Mouse (Mus musculus) frontal cortex, postnatal 25 days (tissue): ENCODE measurements around the gene Xlr4c.
"Not testable (repeated sequence)": the region's sequence is repeated elsewhere in the genome, so short reads cannot be mapped to it uniquely, and the experiment has no call there.

Experiments
- DNase-seq, 2 experiments: peaks; one replicate each; pipeline ENCODE4 v3.0.0; 2022; ENCODE audit warnings: low spot score in 2 of 2

Xlr4c gene

DNA sequence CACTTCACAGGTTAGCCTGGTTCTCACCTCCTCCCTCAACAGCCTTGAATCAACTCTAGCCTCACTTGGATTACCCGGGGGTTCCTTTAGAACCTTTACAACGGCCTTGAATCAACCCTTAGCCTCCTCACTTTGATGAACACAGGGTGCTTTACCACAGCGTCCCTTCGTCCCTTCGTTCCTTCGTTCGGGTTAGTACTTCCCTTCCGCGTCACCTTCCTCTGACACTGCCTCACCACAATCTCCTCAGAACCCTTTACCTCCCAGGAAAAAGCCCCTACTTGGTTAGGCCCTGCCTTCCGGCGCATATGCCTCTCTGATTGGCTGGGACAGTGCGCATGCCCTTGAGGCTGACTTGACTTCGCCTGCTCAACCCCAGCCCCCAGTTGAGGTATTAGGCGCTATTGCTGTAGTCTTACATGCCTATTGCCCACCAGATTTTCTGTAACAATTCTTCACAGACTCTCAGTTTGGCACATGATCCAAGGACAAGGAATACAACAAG lies at the start of gene Xlr4c:
Gene Xlr4c, minus strand, starts transcription at position 310 of the 505 bp plus-strand sequence.
- DNase-seq, result not testable (repeated sequence)

DNA sequence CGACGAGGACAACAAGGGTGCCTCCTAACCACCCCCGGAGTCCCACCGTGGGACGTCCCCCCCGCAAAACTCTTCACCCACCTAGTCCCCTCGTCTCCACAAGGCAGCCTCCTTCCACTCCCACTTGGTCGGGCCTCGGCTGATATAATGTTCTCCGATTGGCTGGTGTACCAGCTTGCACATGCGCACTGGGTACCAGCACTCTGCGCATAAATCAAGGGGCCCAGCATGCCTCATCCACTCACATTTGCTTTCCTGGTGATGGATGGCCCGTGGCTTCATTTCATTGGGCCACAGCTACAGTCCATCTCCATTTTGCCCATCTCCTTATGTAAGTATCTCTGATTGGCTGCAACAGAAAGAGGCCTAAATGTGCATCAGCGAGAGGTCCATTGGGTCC lies 22.3 kb upstream of the Xlr4c start, which contains the start of gene Xlr3c:
Gene Xlr3c, minus strand, starts transcription at position 121 of the 400 bp plus-strand sequence.
- DNase-seq, result not testable (repeated sequence)

DNA sequence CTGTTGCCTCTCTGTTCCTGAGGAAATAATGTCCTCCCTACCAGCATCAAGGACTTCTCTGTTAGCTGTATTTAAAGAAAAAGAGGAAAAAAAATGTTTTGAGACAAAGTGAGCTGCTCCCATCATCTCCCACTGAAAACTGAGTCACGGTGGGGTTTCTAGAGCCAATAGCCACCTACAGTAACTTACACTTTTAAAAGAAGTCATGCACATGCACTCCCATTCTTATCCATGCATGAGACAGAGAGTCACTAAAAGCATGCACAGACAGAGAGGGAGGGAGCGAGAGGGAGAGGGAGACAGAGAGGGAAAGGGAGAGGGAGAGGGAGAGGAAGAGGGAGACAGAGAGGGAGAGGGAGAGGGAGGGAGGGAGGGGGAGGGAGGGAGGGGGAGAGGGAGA lies 19.5 kb upstream of the Xlr4c start:
- not testable (repeated sequence) for DNase-seq

DNA sequence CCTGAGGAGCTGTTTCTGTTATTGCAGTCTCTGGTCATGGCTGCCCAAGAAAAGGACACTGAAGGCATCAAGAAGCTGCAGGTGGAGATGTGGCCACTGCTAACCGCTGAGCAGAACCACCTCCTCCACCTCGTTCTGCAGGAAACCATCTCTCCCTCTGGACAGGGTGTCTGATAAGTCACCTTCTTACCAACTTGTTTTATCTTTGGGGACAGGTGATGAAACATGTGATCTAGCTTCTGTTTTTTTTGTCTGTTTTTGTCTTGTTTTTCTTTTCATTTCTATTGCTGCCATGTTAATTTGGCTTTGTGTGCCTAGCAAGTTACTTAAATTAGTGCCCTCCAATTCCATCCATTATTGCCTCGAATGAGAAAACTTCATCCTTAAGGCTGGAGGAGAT lies 13.6 kb downstream of the Xlr4c start:
- DNase-seq, result no peak

DNA sequence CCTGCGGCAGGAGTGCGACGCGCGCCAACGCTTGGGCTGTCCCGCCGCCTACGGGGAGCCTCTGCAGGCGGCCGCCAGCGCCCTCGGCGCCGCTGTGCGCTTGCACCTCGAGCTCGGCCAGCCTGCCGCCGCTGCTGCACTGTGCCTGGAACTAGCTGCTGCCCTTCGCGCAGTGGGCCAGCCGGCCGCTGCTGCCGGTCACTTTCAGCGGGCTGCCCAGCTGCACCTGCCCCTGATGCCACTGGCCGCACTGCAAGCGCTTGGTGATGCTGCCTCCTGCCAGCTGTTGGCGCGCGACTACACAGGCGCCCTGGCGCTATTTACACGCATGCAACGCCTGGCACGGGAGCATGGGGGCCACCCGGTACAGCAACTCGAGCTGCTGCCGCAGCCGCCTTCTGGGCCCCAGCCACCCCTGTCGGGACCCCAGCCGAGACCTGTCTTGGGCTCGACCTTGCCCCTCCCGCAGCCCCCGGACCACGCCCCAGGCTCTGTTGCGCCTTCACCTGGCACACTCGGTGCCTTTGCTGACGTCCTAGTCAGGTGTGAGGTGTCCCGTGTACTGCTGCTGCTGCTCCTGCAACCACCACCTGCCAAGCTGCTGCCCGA lies 14.2 kb downstream of the Xlr4c start:
- peak; percentile 16 to 25 for DNase-seq

DNA sequence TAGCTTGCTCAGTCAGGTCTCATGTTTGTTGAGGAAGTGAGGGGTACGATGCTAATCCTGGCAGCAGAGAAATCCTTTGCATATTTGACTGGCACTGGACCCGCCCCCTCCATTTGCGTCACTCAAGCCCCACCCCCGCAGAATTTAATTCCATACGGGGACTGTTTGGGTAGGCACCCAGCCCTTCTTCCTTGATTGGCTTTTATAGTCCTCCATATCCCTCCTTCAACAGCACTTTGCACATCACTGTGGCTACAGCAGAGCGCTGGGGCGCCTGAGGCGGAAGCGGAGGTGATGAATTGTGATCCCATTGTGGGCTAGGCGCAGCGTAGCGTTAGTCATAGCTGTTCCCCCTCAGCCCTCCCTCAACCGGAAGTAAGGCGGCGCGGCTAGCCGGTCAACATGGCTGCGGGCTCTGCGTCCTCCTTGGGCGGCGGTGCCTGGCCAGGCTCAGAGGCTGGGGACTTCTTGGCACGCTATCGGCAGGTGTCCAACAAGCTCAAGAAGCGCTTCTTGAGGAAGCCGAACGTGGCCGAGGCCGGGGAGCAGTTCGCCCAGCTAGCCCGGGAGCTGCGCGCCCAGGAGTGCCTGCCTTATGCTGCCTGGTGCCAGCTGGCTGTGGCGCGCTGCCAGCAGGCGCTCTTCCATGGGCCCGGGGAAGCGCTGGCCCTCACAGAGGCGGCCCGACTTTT lies 14.9 kb downstream of the Xlr4c start, which contains the start of gene F8a:
Gene F8a, plus strand, starts transcription at position 378 of the 692 bp plus-strand sequence.
- DNase-seq, result peak; percentile 48 to 54

DNA sequence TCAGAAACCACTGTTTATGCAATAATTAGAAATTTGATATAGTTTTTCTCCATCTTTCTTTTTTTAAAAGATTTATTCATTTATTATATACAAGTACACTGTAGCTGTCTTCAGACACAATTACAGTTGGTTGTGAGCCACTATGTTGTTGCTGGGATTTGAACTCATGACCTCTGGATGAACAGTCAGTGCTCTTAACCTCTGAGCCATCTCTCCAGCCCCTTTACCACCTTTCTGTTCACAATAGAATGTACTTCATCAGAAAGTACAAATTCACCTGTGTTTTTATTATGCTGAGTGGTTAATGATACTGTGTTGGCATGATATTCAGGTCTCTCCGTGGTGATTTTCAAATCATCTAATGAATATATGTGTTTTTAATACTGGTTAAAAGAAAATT lies 17.6 kb downstream of the Xlr4c start:
- DNase-seq, result no peak

DNA sequence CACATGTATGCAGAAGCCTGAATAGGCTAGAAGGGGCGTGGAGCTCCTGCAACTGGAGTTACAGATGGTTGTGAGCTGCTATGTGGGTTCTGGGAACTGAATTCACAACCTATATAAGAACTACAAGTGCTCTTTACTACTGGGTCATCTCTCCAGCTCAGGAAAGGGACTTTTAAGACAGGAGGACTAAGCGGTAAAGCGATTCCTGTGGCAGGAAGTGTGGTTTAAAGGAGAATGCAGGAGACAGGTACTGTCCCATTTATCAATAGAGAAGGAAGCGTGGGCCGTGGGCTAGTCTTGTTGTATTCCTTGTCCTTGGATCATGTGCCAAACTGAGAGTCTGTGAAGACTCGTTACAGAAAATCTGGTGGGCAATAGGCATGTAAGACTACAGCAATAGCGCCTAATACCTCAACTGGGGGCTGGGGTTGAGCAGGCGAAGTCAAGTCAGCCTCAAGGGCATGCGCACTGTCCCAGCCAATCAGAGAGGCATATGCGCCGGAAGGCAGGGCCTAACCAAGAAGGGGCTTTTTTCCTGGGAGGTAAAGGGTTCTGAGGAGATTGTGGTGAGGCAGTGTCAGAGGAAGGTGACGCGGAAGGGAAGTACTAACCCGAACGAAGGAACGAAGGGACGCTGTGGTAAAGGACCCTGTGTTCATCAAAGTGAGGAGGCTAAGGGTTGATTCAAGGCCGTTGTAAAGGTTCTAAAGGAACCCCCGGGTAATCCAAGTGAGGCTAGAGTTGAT lies 28.9 kb downstream of the Xlr4c start, which contains the start of gene Xlr4b:
Gene Xlr4b, plus strand, starts transcription at position 515 of the 746 bp plus-strand sequence.
- not testable (repeated sequence) for DNase-seq

DNA sequence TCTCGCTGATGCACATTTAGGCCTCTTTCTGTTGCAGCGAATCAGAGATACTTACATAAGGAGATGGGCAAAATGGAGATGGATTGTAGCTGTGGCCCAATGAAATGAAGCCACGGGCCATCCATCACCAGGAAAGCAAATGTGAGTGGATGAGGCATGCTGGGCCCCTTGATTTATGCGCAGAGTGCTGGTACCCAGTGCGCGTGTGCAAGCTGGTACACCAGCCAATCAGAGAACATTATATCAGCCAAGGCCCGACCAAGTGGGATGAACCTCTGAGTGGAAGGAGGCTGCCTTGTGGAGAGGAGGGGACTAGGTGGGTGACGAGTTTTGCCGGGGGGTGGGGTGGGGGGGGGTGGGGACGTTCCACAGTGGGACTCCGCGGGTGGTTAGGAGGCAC lies 51.0 kb downstream of the Xlr4c start, which contains the start of gene Xlr3b:
Gene Xlr3b, plus strand, starts transcription at position 274 of the 400 bp plus-strand sequence.
- not testable (repeated sequence) for DNase-seq
